Mouse (Mus musculus) cerebellum, adult 2 months (tissue): ENCODE results near the gene Tkt.

Source experiments
- CTCF ChIP-seq: fragments of 200-500 bp; IDR thresholded peaks from 2 replicates; pipeline ENCODE4 v1.5.1; 2011; ENCODE audit warnings: low read depth, mild to moderate bottlenecking, control low read depth, low read length, moderate library complexity, borderline replicate concordance; ENCODE audit not compliant: insufficient read depth
- POLR2A ChIP-seq: fragments of 200-500 bp; IDR thresholded peaks from 2 replicates; pipeline ENCODE4 v1.6.1; 2011; ENCODE audit warnings: low read length, control low read depth, borderline replicate concordance; ENCODE audit not compliant: insufficient read depth

DNA sequence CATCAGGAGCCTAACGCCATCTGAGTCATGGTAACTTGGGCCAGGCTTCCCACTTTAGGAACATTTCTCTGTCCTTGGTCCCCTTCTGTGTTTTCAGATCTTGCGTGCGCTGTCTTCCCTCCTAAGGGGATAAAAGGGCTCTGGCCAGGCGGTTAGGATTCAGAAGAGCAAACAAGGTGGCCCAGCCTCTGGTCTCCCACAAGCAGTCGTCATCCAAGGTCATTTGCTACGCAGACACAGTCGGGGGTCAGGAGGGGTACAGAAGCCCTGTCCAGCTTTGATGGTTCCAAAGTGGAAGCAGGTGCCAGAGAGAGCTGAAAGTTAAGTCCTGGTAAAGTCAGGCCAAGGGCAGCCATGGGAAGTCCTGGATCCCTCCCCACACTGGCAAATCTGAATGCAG lies 42.8 kb downstream of the Tkt start:
- TF ChIP-seq CTCF, result no peak
- no peak for TF ChIP-seq POLR2A
